Mouse (Mus musculus): ENCODE measurements at regions not wholly inside any gene's neighbourhood (a gene's known extent, or its start where the extent isn't known, plus 50 kb on each side); places are given as distances from the start of the nearest gene placed in this dataset.

DNA sequence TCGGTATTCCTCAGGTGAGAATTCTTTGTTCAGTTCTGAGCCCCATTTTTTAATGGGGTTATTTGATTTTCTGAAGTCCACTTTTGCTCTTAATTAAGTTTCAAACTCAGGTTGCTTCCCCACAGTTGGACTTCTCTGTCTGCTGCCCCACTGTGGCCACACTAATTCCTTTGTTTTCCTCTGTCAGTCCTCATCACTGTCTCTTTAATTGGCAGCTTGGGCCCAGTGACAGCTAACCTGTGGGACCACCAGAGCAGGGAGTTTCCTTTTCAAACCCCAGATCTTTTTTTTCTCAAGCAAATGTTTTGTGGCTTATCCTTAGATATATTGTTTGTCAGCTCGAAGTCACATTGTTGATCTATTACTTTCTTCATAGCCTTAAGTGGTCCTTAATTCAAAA is 183.9 kb downstream of the Zfp619 start:
- TF ChIP-seq CTCF (IDR thresholded peaks at IDR 0.05; ENCODE audit: control insufficient read depth, insufficient read depth, insufficient replicate concordance, low read depth, low read length) (no peak), POLR2A (IDR thresholded peaks at IDR 0.05; ENCODE audit: control insufficient read depth, low read depth, low read length) (no peak)
